Mouse (Mus musculus) MEL (cell line): Measurements from ENCODE around the gene Hk3. TPM values are rescaled to one million over a fixed set of nuclear protein-coding genes. Genes with fewer than 3 reads are reported as not detected.

Source experiments
- DNase-seq: peaks from one replicate; pipeline ENCODE4 v3.0.0; 2011; ENCODE audit warnings: low read depth, low spot score
- H3K27ac ChIP-seq: 2 replicates; pipeline ENCODE4 v1.5.1; 2012; ENCODE audit warnings: low read depth, mild to moderate bottlenecking, control low read depth, low read length, moderate library complexity; ENCODE audit not compliant: control insufficient read depth
- H3K27me3 ChIP-seq, 2 experiments: fragments of 150-350 bp in 1 of 2; sonication (generic) in 1 of 2; 2 replicates each; pipeline ENCODE4 v1.6.1; 2012; ENCODE audit warnings: low read length in 2 of 2, mild to moderate bottlenecking in 2 of 2, improper control_type of control experiment in 1 of 2, moderate library complexity in 1 of 2; ENCODE audit not compliant: insufficient read depth in 2 of 2, control insufficient read depth in 1 of 2
- H3K36me3 ChIP-seq, 2 experiments: 2 replicates each; pipeline ENCODE4 v1.6.1; 2012 to 2014; ENCODE audit warnings: low read length in 2 of 2, improper control_type of control experiment in 1 of 2, inconsistent platforms in 1 of 2, mild to moderate bottlenecking in 1 of 2; ENCODE audit not compliant: insufficient read depth in 2 of 2, control insufficient read depth in 1 of 2
- H3K4me1 ChIP-seq, 2 experiments: fragments of 150-350 bp in 1 of 2; sonication (generic) in 1 of 2; 2 replicates each; pipeline ENCODE4 v1.6.1; 2012; ENCODE audit warnings: low read length in 2 of 2, improper control_type of control experiment in 1 of 2, mild to moderate bottlenecking in 1 of 2; ENCODE audit not compliant: insufficient read depth in 2 of 2, control insufficient read depth in 1 of 2
- H3K4me3 ChIP-seq, 2 experiments: fragments of 150-350 bp in 1 of 2; sonication (generic) in 1 of 2; 2 replicates each; pipeline ENCODE4 v1.5.1; 2012; ENCODE audit warnings: low read depth in 2 of 2, low read length in 2 of 2, mild to moderate bottlenecking in 2 of 2, moderate library complexity in 2 of 2, control low read depth in 1 of 2, improper control_type of control experiment in 1 of 2; ENCODE audit not compliant: control insufficient read depth in 1 of 2, insufficient read depth in 1 of 2
- H3K79me2 ChIP-seq: 2 replicates; pipeline ENCODE4 v1.6.1; 2012; ENCODE audit warnings: mild to moderate bottlenecking, low read length, moderate library complexity; ENCODE audit not compliant: control insufficient read depth, poor library complexity, insufficient read depth
- H3K9ac ChIP-seq: 2 replicates; pipeline ENCODE4 v1.6.1; 2012; ENCODE audit warnings: low read depth, mild to moderate bottlenecking, control low read depth, low read length, moderate library complexity; ENCODE audit not compliant: control insufficient read depth, poor library complexity, severe bottlenecking
- H3K9me3 ChIP-seq: fragments of 150-350 bp; sonication (generic); replicated peaks from 2 replicates; pipeline ENCODE4 v1.6.1; 2012; ENCODE audit warnings: mild to moderate bottlenecking, low read length, improper control_type of control experiment, moderate library complexity; ENCODE audit not compliant: insufficient read depth
- BHLHE40 ChIP-seq: IDR thresholded peaks from 2 replicates; pipeline ENCODE4 v1.6.1; 2012; ENCODE audit warnings: low read depth, mild to moderate bottlenecking, inconsistent platforms, low read length, improper control_type of control experiment, borderline replicate concordance
- CHD1 ChIP-seq: IDR thresholded peaks from 2 replicates; pipeline ENCODE4 v1.6.1; 2012; ENCODE audit warnings: low read depth, mild to moderate bottlenecking, inconsistent platforms, low read length, improper control_type of control experiment
- CTCF ChIP-seq, 3 experiments: IDR thresholded peaks in 2 of 3; conservative IDR thresholded peaks in 1 of 3; 2 replicates each; pipeline ENCODE4 v1.5.1; 2011 to 2012; ENCODE audit warnings: low read length in 3 of 3, low read depth in 2 of 3, mild to moderate bottlenecking in 2 of 3, improper control_type of control experiment in 1 of 3, inconsistent platforms in 1 of 3, mixed read lengths in 1 of 3, moderate library complexity in 1 of 3; ENCODE audit not compliant: control insufficient read depth in 1 of 3, insufficient read depth in 1 of 3, poor library complexity in 1 of 3, severe bottlenecking in 1 of 3
- E2F4 ChIP-seq: IDR thresholded peaks from 2 replicates; pipeline ENCODE4 v1.6.1; 2011; ENCODE audit warnings: low read depth, low read length, improper control_type of control experiment, borderline replicate concordance
- EP300 ChIP-seq, 2 experiments: IDR thresholded peaks; 2 replicates each; pipeline ENCODE4 v1.6.1; 2011; ENCODE audit warnings: improper control_type of control experiment in 2 of 2, low read length in 2 of 2, low read depth in 1 of 2, mild to moderate bottlenecking in 1 of 2
- ETS1 ChIP-seq: IDR thresholded peaks from 2 replicates; pipeline ENCODE4 v1.6.1; 2012; ENCODE audit warnings: low read depth, mild to moderate bottlenecking, inconsistent platforms, low read length, improper control_type of control experiment, moderate library complexity
- HCFC1 ChIP-seq: IDR thresholded peaks from 2 replicates; pipeline ENCODE4 v1.6.1; 2012; ENCODE audit warnings: low read depth, mild to moderate bottlenecking, inconsistent platforms, low read length, improper control_type of control experiment, moderate library complexity
- JUND ChIP-seq: IDR thresholded peaks from 2 replicates; pipeline ENCODE4 v1.6.1; 2011; ENCODE audit warnings: low read depth, mild to moderate bottlenecking, improper control_type of control experiment, low read length
- MAX ChIP-seq: IDR thresholded peaks from 2 replicates; pipeline ENCODE4 v1.6.1; 2011; ENCODE audit warnings: low read length, improper control_type of control experiment
- MEF2A ChIP-seq: IDR thresholded peaks from 2 replicates; pipeline ENCODE4 v1.6.1; 2014; ENCODE audit warnings: low read depth, mild to moderate bottlenecking, inconsistent platforms, low read length, improper control_type of control experiment; ENCODE audit not compliant: poor library complexity, insufficient replicate concordance, severe bottlenecking; ENCODE audit errors: extremely low read depth
- MXI1 ChIP-seq: IDR thresholded peaks from 2 replicates; pipeline ENCODE4 v1.6.1; 2011; ENCODE audit warnings: mild to moderate bottlenecking, low read depth, low read length, improper control_type of control experiment
- NELFE ChIP-seq: IDR thresholded peaks from 2 replicates; pipeline ENCODE4 v1.6.1; 2011; ENCODE audit warnings: low read depth, low read length, improper control_type of control experiment
- NRF1 ChIP-seq: IDR thresholded peaks from 2 replicates; pipeline ENCODE4 v1.6.1; 2014; ENCODE audit warnings: low read depth, mild to moderate bottlenecking, inconsistent platforms, low read length, improper control_type of control experiment, moderate library complexity; ENCODE audit not compliant: poor library complexity, insufficient read depth, severe bottlenecking
- POLR2AphosphoS5 ChIP-seq: IDR thresholded peaks from 2 replicates; pipeline ENCODE4 v1.6.1; 2012; ENCODE audit warnings: low read depth, borderline replicate concordance, mild to moderate bottlenecking, inconsistent platforms, low read length, moderate library complexity, mixed read lengths
- RCOR1 ChIP-seq: IDR thresholded peaks from 2 replicates; pipeline ENCODE4 v1.6.1; 2012; ENCODE audit warnings: low read depth, mild to moderate bottlenecking, inconsistent platforms, low read length, improper control_type of control experiment
- SIN3A ChIP-seq: IDR thresholded peaks from 2 replicates; pipeline ENCODE4 v1.6.1; 2012; ENCODE audit warnings: low read length, improper control_type of control experiment, inconsistent platforms
- TAL1 ChIP-seq: IDR thresholded peaks from 2 replicates; pipeline ENCODE4 v1.6.1; 2012; ENCODE audit warnings: mild to moderate bottlenecking, inconsistent platforms, low read length, moderate library complexity, mixed read lengths
- TBP ChIP-seq: IDR thresholded peaks from 2 replicates; pipeline ENCODE4 v1.8.0; 2011; ENCODE audit warnings: low read depth, low read length, improper control_type of control experiment
- UBTF ChIP-seq: IDR thresholded peaks from 2 replicates; pipeline ENCODE4 v1.6.1; 2012; ENCODE audit warnings: low read depth, mild to moderate bottlenecking, inconsistent platforms, low read length, improper control_type of control experiment, moderate library complexity, borderline replicate concordance; ENCODE audit not compliant: insufficient read depth
- ZNF384 ChIP-seq: IDR thresholded peaks from 2 replicates; pipeline ENCODE4 v1.6.1; 2012; ENCODE audit warnings: low read depth, mild to moderate bottlenecking, inconsistent platforms, low read length, improper control_type of control experiment
- polyA plus RNA-seq, 2 experiments: library from polyadenylated mRNA; stranded (reverse) in 1 of 2; unstranded in 1 of 2; fragments of >175 nt in 1 of 2; fragments of >200 nt in 1 of 2; gene quantifications; 2 replicates each; pipeline versions ENCODE4 v1.2.1 to v1.2.4; 2012; ENCODE audit warnings: low replicate concordance in 2 of 2, low read depth in 1 of 2; ENCODE audit not compliant: insufficient read length in 2 of 2, insufficient read depth in 1 of 2, missing spikeins in 1 of 2
- total RNA-seq: library from RNA; depleted of rRNA; stranded (reverse); fragments of 300-350 nt; gene quantifications from 2 replicates; pipeline ENCODE4 v1.2.3, GENCODE M21; 2012

The Hk3 gene
- total and polyA plus RNA-seq, 3 experiments: not detected

GRCm38 (mm10) chr13:54978804-54979203, 42.4 kb downstream of the Hk3 start:
- no peaks in the 10 kb centered on the region for H3K79me2 ChIP-seq
- H3K27ac ChIP-seq: no peak overlapping the region
- no peak for TF ChIP-seq MAX
- no peaks in the 10 kb centered on the region for H3K36me3 ChIP-seq
- H3K4me1 ChIP-seq: no peaks in the 10 kb centered on the region
- no peak overlapping the region for H3K9ac ChIP-seq
- no peak for DNase-seq
- H3K4me3 ChIP-seq: no peak overlapping the region
- no peaks in the 10 kb centered on the region for H3K27me3 ChIP-seq
- no peaks in the 10 kb centered on the region for H3K9me3 ChIP-seq

DNA sequence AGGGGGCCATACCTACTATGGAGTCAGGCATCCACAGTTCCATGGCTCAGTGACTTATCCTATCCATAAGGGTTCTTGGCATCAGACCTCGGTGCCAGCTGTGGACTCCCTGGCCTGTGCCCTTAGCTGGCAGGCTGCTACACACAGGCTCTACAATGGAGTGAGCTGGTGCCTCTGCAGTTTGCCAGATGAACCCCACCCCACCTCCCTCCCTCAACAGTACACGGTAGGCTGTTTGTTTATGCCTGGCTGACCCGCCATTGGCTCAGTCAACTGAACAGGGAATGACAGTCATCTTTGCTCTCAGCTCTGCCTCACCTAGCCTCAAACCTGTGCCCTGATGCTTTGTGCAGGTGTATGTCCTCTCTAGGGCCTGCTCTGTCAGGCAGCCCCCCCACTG, 45.6 kb downstream of the Hk3 start:
- no peaks in the 10 kb centered on the region for H3K27me3 ChIP-seq
- no peak overlapping the region for H3K27ac ChIP-seq
- no peaks in the 10 kb centered on the region for H3K4me1 ChIP-seq
- no peak for DNase-seq
- H3K4me3 ChIP-seq: no peak overlapping the region
- no peaks in the 10 kb centered on the region for H3K36me3 ChIP-seq
- H3K9ac ChIP-seq: no peak overlapping the region
- TF ChIP-seq EP300 (IDR thresholded peaks at IDR 0.05; ENCODE audit: low read depth in 1 of 2, low read length in 2 of 2) (no peak), MEF2A (no peak), BHLHE40 (no peak), TBP (no peak), SIN3A (no peak), MXI1 (no peak), CHD1 (no peak), HCFC1 (no peak), TAL1 (no peak), NELFE (no peak), CTCF (IDR thresholded peaks at IDR 0.05 in 2 of 3, conservative IDR thresholded peaks at IDR 0.05 in 1 of 3; ENCODE audit: control insufficient read depth in 1 of 3, insufficient read depth in 1 of 3, low read depth in 2 of 3, low read length in 3 of 3, poor library complexity in 1 of 3, severe bottlenecking in 1 of 3) (no peak), NRF1 (no peak), RCOR1 (no peak), UBTF (no peak), ETS1 (no peak), POLR2AphosphoS5 (no peak), JUND (no peak), ZNF384 (no peak), E2F4 (no peak)
- H3K79me2 ChIP-seq: no peaks in the 10 kb centered on the region
- H3K9me3 ChIP-seq: no peaks in the 10 kb centered on the region
